Mouse (Mus musculus): Measurements from ENCODE around the gene Itsn1. TPM values are rescaled to one million over a fixed set of nuclear protein-coding genes. Genes with fewer than 3 reads are reported as not detected.

Itsn1 gene
- total RNA-seq, 2 experiments from 2014 or later, result 31.7 to 52.0 TPM

GRCm38 (mm10) chr16:91811876-91812275 lies 82.8 kb downstream of the Itsn1 start:
- DNase-seq, result no peak

- DNase-seq, result no peak
Measured at GRCm38 (mm10) chr16:91813543-91813942, 84.5 kb downstream of the Itsn1 start.

- DNase-seq, result no peak
Measured at GRCm38 (mm10) chr16:91815067-91815466, 86.0 kb downstream of the Itsn1 start.

- DNase-seq, result no peak
Measured at GRCm38 (mm10) chr16:91820299-91820698, 91.2 kb downstream of the Itsn1 start.

GRCm38 (mm10) chr16:91822325-91822724 lies 93.2 kb downstream of the Itsn1 start:
- no peak for DNase-seq

- DNase-seq, result no peak
Measured at GRCm38 (mm10) chr16:91822759-91823158, 93.7 kb downstream of the Itsn1 start.

- DNase-seq, result no peak
Measured at GRCm38 (mm10) chr16:91825774-91826325, 96.8 kb downstream of the Itsn1 start.

GRCm38 (mm10) chr16:91826893-91827292 lies 97.8 kb downstream of the Itsn1 start:
- no peak for DNase-seq

- DNase-seq, result no peak
Measured at GRCm38 (mm10) chr16:91827456-91827855, 98.4 kb downstream of the Itsn1 start.

- DNase-seq, result no peak
Measured at GRCm38 (mm10) chr16:91828160-91828559, 99.1 kb downstream of the Itsn1 start.

- no peak for DNase-seq
Measured at GRCm38 (mm10) chr16:91828603-91829002, 99.5 kb downstream of the Itsn1 start.

GRCm38 (mm10) chr16:91829121-91829520 lies 100.0 kb downstream of the Itsn1 start:
- DNase-seq, result no peak

GRCm38 (mm10) chr16:91830260-91830659 lies 101.2 kb downstream of the Itsn1 start:
- DNase-seq, result no peak

- DNase-seq, result no peak
Measured at GRCm38 (mm10) chr16:91833121-91833520, 104.0 kb downstream of the Itsn1 start.

- no peak for DNase-seq
Measured at GRCm38 (mm10) chr16:91833558-91833957, 104.5 kb downstream of the Itsn1 start.

GRCm38 (mm10) chr16:91833981-91834380 lies 104.9 kb downstream of the Itsn1 start:
- DNase-seq, result no peak

- DNase-seq, result no peak
Measured at GRCm38 (mm10) chr16:91835790-91836189, 106.7 kb downstream of the Itsn1 start.

- DNase-seq, result no peak
Measured at GRCm38 (mm10) chr16:91836592-91837557, 107.8 kb downstream of the Itsn1 start.

- no peak for DNase-seq
Measured at GRCm38 (mm10) chr16:91837558-91838041, 108.5 kb downstream of the Itsn1 start.

GRCm38 (mm10) chr16:91838771-91839170 lies 109.7 kb downstream of the Itsn1 start:
- DNase-seq, result no peak

GRCm38 (mm10) chr16:91839462-91839861 lies 110.4 kb downstream of the Itsn1 start:
- peak; percentile 41 for DNase-seq

- DNase-seq, result no peak
Measured at GRCm38 (mm10) chr16:91841026-91841630, 112.0 kb downstream of the Itsn1 start.

Data from adrenal gland, postnatal 10 days (tissue).